Mouse (Mus musculus) erythroblast, embryonic 14.5 days (primary cell): ENCODE measurements around the gene Actbl2. TPM values are rescaled to one million over a fixed set of nuclear protein-coding genes. Genes with fewer than 3 reads are reported as not detected.

ENCODE experiments used
- H3K27me3 ChIP-seq: 2 replicates; pipeline ENCODE4 v1.6.1; 2012; ENCODE audit warnings: inconsistent platforms; ENCODE audit not compliant: control insufficient read depth
- H3K36me3 ChIP-seq: 2 replicates; pipeline ENCODE4 v1.6.1; 2012; ENCODE audit warnings: mild to moderate bottlenecking, inconsistent platforms; ENCODE audit not compliant: control insufficient read depth
- H3K4me1 ChIP-seq: 2 replicates; pipeline ENCODE4 v1.6.1; 2012; ENCODE audit warnings: inconsistent platforms; ENCODE audit not compliant: control insufficient read depth
- H3K4me3 ChIP-seq: replicated peaks from 2 replicates; pipeline ENCODE3; 2012; ENCODE audit warnings: moderate library complexity, mild to moderate bottlenecking, inconsistent platforms
- H3K9me3 ChIP-seq: 2 replicates; pipeline ENCODE4 v1.6.1; 2012; ENCODE audit warnings: low read length, inconsistent platforms, mixed read lengths; ENCODE audit not compliant: control insufficient read depth
- GATA1 ChIP-seq: IDR thresholded peaks from 2 replicates; pipeline ENCODE4 v1.6.1; 2012; ENCODE audit warnings: low read length, inconsistent platforms, mixed read lengths
- TAL1 ChIP-seq: IDR thresholded peaks from 3 replicates; pipeline ENCODE4 v1.6.1; 2012; ENCODE audit warnings: low read length, inconsistent platforms, mixed read lengths
- polyA plus RNA-seq: library from polyadenylated mRNA; stranded (reverse); fragments of >175 nt; gene quantifications from 2 replicates; pipeline ENCODE4 v1.2.3, GENCODE M21; 2012

The Actbl2 gene
- not detected in 2 replicates for polyA plus RNA-seq

DNA sequence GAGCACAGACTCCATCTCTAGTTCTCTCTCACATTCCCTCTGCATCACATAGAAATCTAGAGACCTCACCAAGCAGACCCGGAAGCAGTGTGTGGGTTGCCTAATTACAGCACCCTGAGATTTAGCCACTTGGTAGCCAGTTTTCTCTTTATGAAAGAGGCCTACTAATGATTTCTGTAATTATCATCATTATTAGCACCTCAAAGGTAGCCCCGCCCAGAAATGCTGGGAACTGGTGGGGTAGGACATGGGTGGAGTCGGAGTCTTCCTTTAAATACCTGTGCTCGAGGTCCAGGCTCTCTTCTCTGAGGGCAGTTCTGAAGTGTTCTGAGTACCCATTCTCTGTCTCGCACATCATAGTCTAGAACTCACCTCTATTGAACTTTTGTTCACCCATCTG lies at the start of gene Actbl2:
TSS of gene Actbl2 (plus strand) at position 301 of the 400 bp plus-strand sequence.
- no peaks in the 10 kb centered on the region for H3K27me3 ChIP-seq

DNA sequence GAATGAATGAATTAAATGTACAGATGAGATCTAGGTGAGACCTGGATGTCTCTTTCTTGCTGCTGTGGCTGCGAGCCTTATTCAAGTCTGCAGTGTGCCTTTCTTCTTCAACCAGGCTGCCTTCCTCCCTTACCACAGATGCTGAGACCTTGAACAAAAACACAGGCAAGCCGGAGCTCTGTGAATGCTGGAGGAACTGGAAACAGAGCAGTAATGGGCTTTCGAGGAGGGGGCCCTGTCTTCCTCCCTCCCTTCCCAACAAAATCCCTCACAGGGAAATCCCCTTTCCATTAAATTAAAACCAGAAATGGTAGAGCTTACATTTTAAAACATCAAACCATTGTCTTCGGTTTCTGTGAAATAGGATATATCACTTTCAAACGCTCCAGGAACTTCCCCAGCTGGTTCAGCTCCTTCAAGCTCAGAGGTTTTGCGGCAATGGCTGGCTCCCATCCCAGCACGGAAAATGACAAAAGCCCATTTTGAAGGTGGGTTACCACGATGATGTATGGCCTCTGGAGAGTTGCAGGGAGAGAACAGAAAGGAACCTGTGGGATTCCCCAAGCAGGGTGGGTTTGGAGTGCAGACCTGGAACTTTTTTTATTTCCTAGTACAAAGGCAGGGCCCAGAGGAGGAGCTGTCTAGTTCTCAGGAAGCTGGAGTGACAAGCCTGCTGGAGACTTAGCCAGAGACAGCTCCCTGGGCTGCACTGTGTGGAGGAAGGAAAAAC lies 44.0 kb upstream of the Actbl2 start:
- H3K27me3 ChIP-seq: no peaks in the 10 kb centered on the region
- H3K4me1 ChIP-seq: no peaks in the 10 kb centered on the region
- no peak overlapping the region for H3K4me3 ChIP-seq
- TF ChIP-seq GATA1: no peak
- no peak for TF ChIP-seq TAL1
- no peaks in the 10 kb centered on the region for H3K9me3 ChIP-seq
- no peaks in the 10 kb centered on the region for H3K36me3 ChIP-seq

More for the DNA sequence above, at the start of gene Actbl2:
- TF ChIP-seq TAL1 (no peak), GATA1 (no peak)
- Histone ChIP-seq H3K4me3 (no peak within 1 kb of the TSS), H3K4me1 (no peaks in the 10 kb centered on the region), H3K36me3 (no peaks in the 10 kb centered on the region), H3K9me3 (no peaks in the 10 kb centered on the region)

DNA sequence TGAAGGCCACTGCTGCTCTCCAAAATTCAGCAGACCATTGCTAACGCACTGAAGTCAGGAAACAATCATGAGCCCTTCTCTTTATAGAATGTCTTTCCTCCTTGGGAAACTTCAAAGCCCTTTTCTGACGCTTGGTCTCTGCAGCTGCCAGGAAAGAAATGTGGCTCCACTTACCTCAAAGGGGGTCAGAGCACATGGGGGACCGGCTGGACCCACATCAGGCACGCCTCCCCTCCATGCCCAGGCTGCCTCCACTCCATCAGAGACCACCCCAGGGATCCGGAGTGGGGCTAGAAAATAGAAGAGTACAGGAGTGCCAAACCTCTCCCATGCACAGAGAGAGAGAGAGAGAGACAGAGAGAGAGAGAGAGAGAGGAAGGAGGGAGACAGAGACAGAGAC lies 26.0 kb upstream of the Actbl2 start:
- Histone ChIP-seq H3K36me3 (no peaks in the 10 kb centered on the region), H3K4me3 (no peak overlapping the region), H3K9me3 (no peaks in the 10 kb centered on the region), H3K4me1 (no peaks in the 10 kb centered on the region), H3K27me3 (no peaks in the 10 kb centered on the region)
- TF ChIP-seq GATA1: no peak
- TF ChIP-seq TAL1: no peak

DNA sequence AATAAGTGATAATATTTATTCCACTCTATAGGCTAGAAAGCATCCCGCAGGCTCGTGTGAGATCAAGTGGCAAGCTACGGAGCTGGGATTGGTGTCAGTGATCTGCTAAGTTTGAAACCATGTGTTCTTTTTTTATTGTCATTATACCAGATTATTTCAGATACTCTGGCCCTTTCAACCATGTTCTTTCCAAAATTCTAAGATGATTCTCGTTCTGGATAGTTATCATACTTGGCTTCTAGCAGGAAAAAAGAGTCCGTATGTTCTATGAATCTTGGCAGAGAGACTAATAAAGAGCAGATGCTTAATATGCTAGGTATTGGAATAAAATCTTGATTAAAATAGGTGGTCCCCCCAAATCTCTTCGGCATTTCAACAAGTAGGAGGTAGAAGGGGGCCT lies 25.3 kb upstream of the Actbl2 start:
- H3K4me3 ChIP-seq: no peak overlapping the region
- no peak for TF ChIP-seq TAL1
- no peak for TF ChIP-seq GATA1
- H3K36me3 ChIP-seq: no peaks in the 10 kb centered on the region

DNA sequence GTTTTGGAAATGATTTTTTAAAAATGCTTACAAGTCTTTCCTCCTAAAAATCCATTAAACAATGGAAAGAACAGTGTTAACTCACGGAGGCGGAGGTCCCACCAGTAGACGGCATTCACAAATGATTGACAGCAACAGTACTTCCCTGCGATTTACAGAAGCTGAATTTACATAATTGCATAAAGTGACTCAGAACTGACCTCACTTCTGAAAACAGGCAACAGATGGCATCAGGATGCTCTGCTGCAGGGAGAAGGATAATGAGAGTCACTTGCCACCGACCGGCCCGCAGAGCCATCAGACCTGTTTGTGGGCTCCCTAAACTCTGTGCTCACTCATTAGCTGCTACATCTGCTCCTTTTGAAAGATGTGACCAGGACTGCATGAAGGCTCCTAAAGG lies 22.4 kb upstream of the Actbl2 start:
- Histone ChIP-seq H3K36me3 (no peaks in the 10 kb centered on the region), H3K4me3 (no peak overlapping the region), H3K4me1 (no peaks in the 10 kb centered on the region), H3K9me3 (no peaks in the 10 kb centered on the region), H3K27me3 (no peaks in the 10 kb centered on the region)
- TF ChIP-seq GATA1 (no peak), TAL1 (no peak)

More for the DNA sequence above, 25.3 kb upstream of the Actbl2 start:
- no peaks in the 10 kb centered on the region for H3K27me3 ChIP-seq
- H3K9me3 ChIP-seq: no peaks in the 10 kb centered on the region
- no peaks in the 10 kb centered on the region for H3K4me1 ChIP-seq

DNA sequence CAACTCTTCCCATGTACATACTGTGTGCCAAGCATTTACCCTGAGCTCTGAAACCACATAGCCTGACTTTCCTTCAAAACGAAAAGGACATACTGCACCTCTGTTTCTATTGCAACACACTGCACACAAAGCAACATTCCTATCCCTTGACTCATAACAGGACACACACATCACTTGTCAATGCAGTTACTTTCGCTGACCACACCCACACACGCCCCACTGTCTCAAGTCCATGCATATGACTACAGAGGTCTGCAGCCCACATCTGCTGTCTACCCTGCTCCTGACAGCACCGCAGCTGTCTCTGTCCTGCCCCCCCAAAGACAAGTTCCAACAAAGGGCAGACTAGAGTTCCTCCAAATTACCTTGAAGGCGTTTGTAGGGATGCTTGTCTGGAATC lies 21.5 kb upstream of the Actbl2 start:
- H3K4me1 ChIP-seq: no peaks in the 10 kb centered on the region
- no peaks in the 10 kb centered on the region for H3K9me3 ChIP-seq
- H3K27me3 ChIP-seq: no peaks in the 10 kb centered on the region
- no peaks in the 10 kb centered on the region for H3K36me3 ChIP-seq
- TF ChIP-seq TAL1: no peak
- no peak for TF ChIP-seq GATA1
- no peak overlapping the region for H3K4me3 ChIP-seq

DNA sequence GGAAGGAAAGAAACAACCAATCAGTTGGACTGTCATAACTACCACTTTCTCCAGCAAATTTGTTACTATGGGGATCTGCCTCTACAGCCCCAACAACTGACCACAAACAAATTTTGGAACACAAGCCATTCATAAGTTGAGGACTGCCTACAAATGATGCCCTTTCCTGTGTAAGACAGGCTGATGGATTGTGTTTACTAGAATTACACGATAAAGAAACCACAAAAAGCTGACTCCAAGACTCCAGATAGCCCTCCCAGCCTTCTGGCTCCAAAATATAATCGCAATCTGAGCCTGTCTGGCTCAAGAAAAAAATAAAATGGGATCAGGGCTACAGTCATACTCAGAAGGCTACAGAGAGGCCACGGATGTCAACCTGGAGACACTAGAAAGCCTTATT lies 20.2 kb upstream of the Actbl2 start:
- no peaks in the 10 kb centered on the region for H3K27me3 ChIP-seq
- H3K36me3 ChIP-seq: no peaks in the 10 kb centered on the region
- no peak overlapping the region for H3K4me3 ChIP-seq
- TF ChIP-seq TAL1 (no peak), GATA1 (no peak)
- no peaks in the 10 kb centered on the region for H3K9me3 ChIP-seq
- no peaks in the 10 kb centered on the region for H3K4me1 ChIP-seq

DNA sequence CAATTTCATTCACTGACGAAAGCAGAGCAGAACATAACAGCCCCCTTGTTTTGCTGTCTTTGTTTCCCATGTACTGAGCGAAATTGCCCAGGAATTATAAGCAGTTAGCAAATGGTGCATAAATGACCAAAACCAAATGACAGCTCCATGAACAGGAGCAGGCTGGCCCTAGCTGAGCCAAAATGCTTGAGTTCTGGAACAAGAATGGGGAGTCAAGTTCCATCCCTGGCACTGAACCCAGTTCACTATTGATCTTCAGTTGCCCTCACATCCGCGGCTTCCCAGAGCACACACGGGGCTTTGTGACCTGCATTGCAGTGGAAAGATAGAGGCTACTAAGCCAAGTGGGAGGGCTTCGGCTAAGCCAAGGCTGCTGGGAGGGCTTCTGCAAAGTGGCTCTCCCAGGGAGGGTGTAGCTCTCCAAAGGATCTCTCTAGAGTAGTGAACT lies 19.1 kb upstream of the Actbl2 start:
- H3K36me3 ChIP-seq: no peaks in the 10 kb centered on the region
- no peaks in the 10 kb centered on the region for H3K4me1 ChIP-seq
- no peaks in the 10 kb centered on the region for H3K27me3 ChIP-seq
- TF ChIP-seq TAL1: no peak
- no peak for TF ChIP-seq GATA1
- no peaks in the 10 kb centered on the region for H3K9me3 ChIP-seq
- H3K4me3 ChIP-seq: no peak overlapping the region

DNA sequence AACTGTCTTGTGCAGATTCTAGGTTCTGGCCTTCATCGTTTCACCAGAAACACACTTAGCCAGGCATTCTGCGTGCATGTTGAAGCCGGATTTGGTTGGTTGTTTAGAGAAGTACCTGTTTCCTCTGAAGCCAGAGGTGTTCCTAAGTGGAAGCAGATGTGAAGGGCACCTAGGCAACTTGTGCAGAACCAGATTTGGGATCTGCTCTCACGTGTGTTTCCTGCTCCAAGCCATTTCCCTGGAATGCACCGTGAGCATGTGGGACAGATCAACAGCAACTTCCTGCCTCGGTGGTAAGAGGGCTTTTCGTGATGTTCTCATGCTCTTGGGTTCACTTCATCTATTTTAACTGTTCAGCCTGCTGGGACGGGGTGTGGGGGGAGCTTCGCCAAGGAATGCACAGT lies 18.4 kb upstream of the Actbl2 start:
- Histone ChIP-seq H3K27me3 (no peaks in the 10 kb centered on the region), H3K4me3 (no peak overlapping the region), H3K36me3 (no peaks in the 10 kb centered on the region), H3K4me1 (no peaks in the 10 kb centered on the region), H3K9me3 (no peaks in the 10 kb centered on the region)
- TF ChIP-seq TAL1 (no peak), GATA1 (no peak)

DNA sequence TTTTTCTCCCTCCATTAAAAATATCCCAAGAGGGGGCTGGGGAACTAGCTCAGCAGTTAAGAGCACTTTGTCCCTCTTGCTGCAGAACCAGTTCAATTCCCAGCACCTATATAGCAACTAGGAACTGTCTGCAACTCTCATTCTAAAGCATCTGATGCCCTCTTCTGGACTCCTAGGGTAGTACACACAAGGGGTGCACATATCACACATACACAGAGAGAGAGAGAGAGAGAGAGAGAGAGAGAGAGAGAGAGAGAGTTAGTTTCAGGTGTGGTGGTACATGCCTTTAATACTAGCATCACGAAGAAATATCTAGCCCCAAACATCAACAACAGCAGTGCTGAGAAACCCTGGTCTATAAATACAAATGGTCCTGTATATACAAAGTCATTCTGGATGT lies 17.5 kb upstream of the Actbl2 start:
- Histone ChIP-seq H3K27me3 (no peaks in the 10 kb centered on the region), H3K36me3 (no peaks in the 10 kb centered on the region), H3K4me1 (no peaks in the 10 kb centered on the region), H3K4me3 (no peak overlapping the region), H3K9me3 (no peaks in the 10 kb centered on the region)
- TF ChIP-seq TAL1 (no peak), GATA1 (no peak)
